Mouse (Mus musculus) neural tube, embryonic 14.5 days (tissue): ENCODE results near the gene Lpar5. TPM values are rescaled to one million over a fixed set of nuclear protein-coding genes. Genes with fewer than 3 reads are reported as not detected.
"Not testable (repeated sequence)": the region's sequence is repeated elsewhere in the genome, so short reads cannot be mapped to it uniquely, and the experiment has no call there.

Experiments used
- ATAC-seq: fragments of 200-750 bp; cut with Nextera tagmentation; 2 replicates; pipeline ENCODE4 v1.8.0; 2017; ENCODE audit warnings: low read depth, mild to moderate bottlenecking, moderate TSS enrichment, moderate library complexity
- H3K27ac ChIP-seq: fragments of 300-500 bp; sonication (generic); 2 replicates; pipeline ENCODE4 v1.5.1; 2014; ENCODE audit warnings: low read depth, mild to moderate bottlenecking, control low read depth, low read length, moderate library complexity, mixed read lengths
- H3K27me3 ChIP-seq: fragments of 300-500 bp; sonication (generic); 2 replicates; pipeline ENCODE4 v1.6.1; 2014; ENCODE audit warnings: low read length; ENCODE audit not compliant: control insufficient read depth, insufficient read depth
- H3K36me3 ChIP-seq: fragments of 300-500 bp; sonication (generic); 2 replicates; pipeline ENCODE4 v1.6.1; 2014; ENCODE audit warnings: low read length, mixed read lengths; ENCODE audit not compliant: control insufficient read depth, insufficient read depth
- H3K4me1 ChIP-seq: fragments of 300-500 bp; sonication (generic); 2 replicates; pipeline ENCODE4 v1.6.1; 2014; ENCODE audit warnings: low read length; ENCODE audit not compliant: control insufficient read depth, insufficient read depth
- H3K4me2 ChIP-seq: fragments of 300-500 bp; sonication (generic); 2 replicates; pipeline ENCODE4 v1.6.1; 2014; ENCODE audit warnings: mild to moderate bottlenecking, low read depth, low read length, control low read depth
- H3K4me3 ChIP-seq: fragments of 300-500 bp; sonication (generic); 2 replicates; pipeline ENCODE4 v1.5.1; 2014; ENCODE audit warnings: low read depth, low read length, control low read depth, mixed read lengths
- H3K9ac ChIP-seq: fragments of 300-500 bp; sonication (generic); replicated peaks from 2 replicates; pipeline ENCODE4 v1.6.1; 2014; ENCODE audit warnings: low read depth, mild to moderate bottlenecking, control low read depth, low read length, mixed read lengths
- H3K9me3 ChIP-seq: fragments of 300-500 bp; sonication (generic); 2 replicates; pipeline ENCODE4 v1.6.1; 2016; ENCODE audit warnings: low read length; ENCODE audit not compliant: control insufficient read depth
- WGBS: fragments of 180-500 bp; shearing (Covaris S2); extraction: QIAGEN DNeasy Blood & Tissue Kit; methylation state at CpG from one replicate; pipeline ENCODE4 v1.1.7; 2014; 5-methylcytosine and 5-hydroxymethylcytosine counted together
- polyA plus RNA-seq: library from polyadenylated mRNA; unstranded; fragments of >200 nt; fragmentation: Nextera tagmentation; extraction: Ambion mirVana; gene quantifications from 2 replicates; pipeline ENCODE4 v1.2.1, GENCODE M21; 2014

The Lpar5 gene
- polyA plus RNA-seq, 1 experiment from 2014 or later = 0.91 TPM

DNA sequence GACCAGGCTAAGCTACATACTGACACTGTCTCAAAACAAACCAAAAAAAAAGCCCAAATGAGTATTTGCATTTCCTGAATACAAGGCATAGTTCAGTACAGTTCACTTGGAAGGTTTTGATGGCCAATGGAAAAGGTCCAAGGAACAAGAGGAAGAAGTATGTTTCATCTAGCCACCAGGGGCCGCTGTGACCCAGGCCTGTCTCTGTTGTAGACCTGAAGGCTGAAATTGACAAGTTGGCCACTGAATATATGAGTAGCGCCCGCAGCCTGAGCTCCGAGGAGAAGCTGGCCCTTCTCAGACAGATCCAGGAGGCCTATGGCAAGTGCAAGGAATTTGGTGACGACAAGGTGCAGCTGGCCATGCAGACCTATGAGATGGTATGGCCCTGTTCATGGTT is 21.0 kb upstream of the Lpar5 start:
- H3K36me3 ChIP-seq = peaks cover 56% of the 10 kb centered on the region
- ATAC-seq = peak; percentile 44; the same call in 1 of the 2 replicates
- no peaks in the 10 kb centered on the region for H3K4me1 ChIP-seq
- H3K9ac ChIP-seq = no peak overlapping the region
- H3K27me3 ChIP-seq = no peaks in the 10 kb centered on the region
- 41% methylated on average over 5 of the region's 5 CpGs for WGBS
- H3K9me3 ChIP-seq = no peaks in the 10 kb centered on the region
- H3K4me3 ChIP-seq = no peak overlapping the region
- H3K27ac ChIP-seq = no peak overlapping the region
- H3K4me2 ChIP-seq = no peak overlapping the region

DNA sequence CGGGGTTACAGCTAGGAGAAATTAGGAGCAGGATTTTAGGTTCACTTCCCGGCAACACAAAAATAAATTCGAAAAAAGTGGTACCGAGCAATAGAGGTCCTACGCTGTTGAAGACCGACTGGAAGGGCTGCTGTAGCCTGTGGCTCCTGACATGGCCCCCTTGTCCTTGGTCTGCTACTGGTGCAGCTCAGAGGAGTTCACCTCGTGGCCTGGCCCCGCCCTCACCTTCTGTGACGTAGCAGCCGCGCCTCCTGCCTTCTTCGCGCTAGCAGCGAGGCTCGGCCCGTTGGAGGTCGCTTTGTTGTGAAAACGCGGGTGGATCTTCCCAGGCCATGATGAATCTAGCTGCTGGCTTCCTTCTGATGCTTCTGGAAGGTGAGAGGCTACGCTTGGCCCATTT is 18.0 kb upstream of the Lpar5 start, which contains the start of gene Acrbp:
Gene Acrbp, plus strand, starts transcription at position 12 of the 400 bp plus-strand sequence.
- 37% methylated on average over 20 of the region's 20 CpGs for WGBS
- Histone ChIP-seq H3K4me1 (no peaks in the 10 kb centered on the region), H3K4me2 (no peak within 1 kb of the TSS), H3K36me3 (peaks cover 73% of the 10 kb centered on the region), H3K27ac (no peak within 1 kb of the TSS), H3K9ac (no peak within 1 kb of the TSS), H3K9me3 (no peaks in the 10 kb centered on the region), H3K27me3 (no peaks in the 10 kb centered on the region), H3K4me3 (no peak within 1 kb of the TSS)
- 0 out of 2 replicates have a peak, but pooled peaks have one; percentile 32 for ATAC-seq

DNA sequence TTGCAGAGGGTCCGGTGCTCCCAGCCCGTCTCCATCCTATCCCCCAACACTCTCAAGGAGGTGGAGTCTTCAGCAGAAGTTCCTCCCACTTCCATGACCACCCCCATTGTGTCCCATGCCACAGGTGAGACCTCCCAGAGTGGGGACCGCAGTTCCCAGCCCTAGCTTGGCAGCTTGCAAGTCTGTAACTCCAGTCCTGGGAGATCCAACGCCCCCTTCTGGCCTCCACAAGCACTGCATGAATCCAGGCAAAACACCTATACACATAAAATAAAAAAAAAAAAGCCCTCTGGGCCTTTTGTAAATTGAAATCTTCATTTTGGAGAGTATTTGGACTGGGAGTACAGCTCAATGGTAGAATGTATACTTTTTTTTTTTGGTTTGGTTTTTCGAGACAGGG is 16.5 kb upstream of the Lpar5 start:
- no peak overlapping the region for H3K27ac ChIP-seq
- WGBS = 66% methylated on average over 5 of the region's 5 CpGs
- peaks cover 61% of the 10 kb centered on the region for H3K36me3 ChIP-seq
- H3K9ac ChIP-seq = no peak overlapping the region
- no peaks in the 10 kb centered on the region for H3K9me3 ChIP-seq
- H3K4me3 ChIP-seq = no peak overlapping the region
- H3K27me3 ChIP-seq = no peaks in the 10 kb centered on the region
- H3K4me2 ChIP-seq = no peak overlapping the region
- H3K4me1 ChIP-seq = no peaks in the 10 kb centered on the region
- ATAC-seq = no peak

DNA sequence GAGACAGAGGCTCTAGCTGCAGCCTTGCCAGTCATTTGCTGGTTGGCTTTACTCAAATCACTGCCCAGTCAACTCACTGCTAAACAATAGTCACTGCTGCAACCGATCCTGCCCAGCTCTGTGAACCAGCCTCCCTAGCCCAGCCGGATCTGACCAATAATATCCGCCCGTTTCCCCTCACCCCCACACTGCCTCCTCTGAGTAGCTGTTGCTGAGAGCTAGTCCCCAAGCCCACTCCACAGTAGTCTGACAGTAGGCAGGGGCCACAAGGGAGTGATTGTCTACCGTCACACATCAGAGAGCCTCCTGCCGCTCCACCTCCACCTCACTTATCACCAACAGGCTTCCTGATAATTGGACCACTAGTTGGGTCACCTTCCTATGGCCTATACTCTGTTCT is 6.2 kb upstream of the Lpar5 start:
- no peaks in the 10 kb centered on the region for H3K9me3 ChIP-seq
- no peak overlapping the region for H3K27ac ChIP-seq
- no peak overlapping the region for H3K4me3 ChIP-seq
- WGBS = 33% methylated on average over 6 of the region's 6 CpGs
- H3K4me2 ChIP-seq = no peak overlapping the region
- H3K9ac ChIP-seq = no peak overlapping the region
- ATAC-seq = peak; percentile 39; the same call in 1 of the 2 replicates
- no peaks in the 10 kb centered on the region for H3K36me3 ChIP-seq
- H3K4me1 ChIP-seq = no peaks in the 10 kb centered on the region
- no peaks in the 10 kb centered on the region for H3K27me3 ChIP-seq

DNA sequence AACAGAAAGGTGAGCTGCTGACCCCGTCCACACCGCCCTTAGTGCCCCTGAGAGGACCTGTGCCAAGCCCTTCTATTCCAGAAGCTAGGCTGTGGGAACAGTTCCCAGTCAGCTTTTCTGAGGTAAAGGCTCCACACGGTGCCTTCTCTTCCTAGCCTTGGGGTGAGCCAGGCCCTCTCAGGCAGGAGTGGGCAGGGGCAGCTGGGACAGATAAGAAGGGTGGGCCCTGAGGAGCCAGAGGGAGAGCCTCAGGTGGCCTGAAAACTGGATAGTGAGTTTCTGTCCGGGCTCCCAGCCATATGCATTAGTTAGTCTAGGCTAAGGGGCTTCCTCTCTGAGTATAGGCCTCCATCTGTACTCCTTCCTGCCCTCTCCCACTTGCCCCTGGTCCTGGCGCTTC is 5.2 kb upstream of the Lpar5 start:
- WGBS = 87% methylated on average over 5 of the region's 5 CpGs

DNA sequence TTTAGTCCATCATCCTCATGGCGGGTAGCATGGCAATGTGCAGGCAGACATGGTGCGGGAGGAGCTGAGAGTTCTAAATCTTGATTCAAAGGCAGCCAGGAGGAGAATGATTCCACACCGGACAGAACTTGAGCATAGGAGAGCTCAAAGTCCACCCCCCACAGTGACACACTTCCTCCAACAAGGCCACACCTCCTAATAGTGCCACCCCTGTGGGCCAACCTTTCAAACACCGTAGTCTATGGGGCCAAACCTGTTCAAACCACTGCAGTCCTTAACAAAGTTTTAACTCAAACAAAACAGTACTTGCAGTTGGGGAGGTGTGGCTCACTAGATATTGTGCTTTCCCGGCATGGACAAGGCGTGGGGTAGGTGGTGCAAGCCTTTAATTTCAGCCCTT is 3.8 kb upstream of the Lpar5 start:
- ATAC-seq = no peak

More for the DNA sequence above, 5.2 kb upstream of the Lpar5 start:
- no peak overlapping the region for H3K4me3 ChIP-seq
- H3K27ac ChIP-seq = no peak overlapping the region
- no peaks in the 10 kb centered on the region for H3K27me3 ChIP-seq
- H3K4me2 ChIP-seq = no peak overlapping the region
- H3K9me3 ChIP-seq = no peaks in the 10 kb centered on the region
- ATAC-seq = no peak
- no peaks in the 10 kb centered on the region for H3K4me1 ChIP-seq
- no peak overlapping the region for H3K9ac ChIP-seq
- no peaks in the 10 kb centered on the region for H3K36me3 ChIP-seq

DNA sequence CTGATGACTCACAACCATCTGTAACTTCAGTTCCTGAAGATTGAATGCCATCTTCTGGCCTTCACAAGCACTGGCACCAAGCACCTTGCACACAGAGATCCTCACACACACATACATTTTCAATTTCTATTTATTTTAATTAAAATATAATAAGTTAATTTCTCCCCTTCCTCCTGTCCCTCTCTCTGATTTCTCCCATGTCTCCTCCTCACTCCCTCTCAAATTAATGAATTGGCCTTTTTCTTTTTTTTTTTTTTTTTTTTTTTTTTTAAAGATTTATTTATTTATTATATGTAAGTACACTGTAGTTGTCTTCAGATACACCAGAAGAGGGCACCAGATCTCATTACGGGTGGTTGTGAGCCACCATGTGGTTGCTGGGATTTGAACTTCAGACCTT is 2.5 kb upstream of the Lpar5 start:
- H3K36me3 ChIP-seq, H3K4me3 ChIP-seq, H3K27me3 ChIP-seq, H3K4me2 ChIP-seq, ATAC-seq, H3K9ac ChIP-seq, H3K9me3 ChIP-seq, H3K27ac ChIP-seq, H3K4me1 ChIP-seq: not testable (repeated sequence)
- no CpG with 5 or more reads among the region's 1 CpGs for WGBS

More for the DNA sequence above, 3.8 kb upstream of the Lpar5 start:
- Histone ChIP-seq H3K4me2 (no peak overlapping the region), H3K27me3 (no peaks in the 10 kb centered on the region), H3K9me3 (no peaks in the 10 kb centered on the region), H3K4me3 (no peak overlapping the region), H3K9ac (no peak overlapping the region), H3K27ac (no peak overlapping the region), H3K4me1 (no peaks in the 10 kb centered on the region), H3K36me3 (no peaks in the 10 kb centered on the region)
- 86% methylated on average over 6 of the region's 6 CpGs for WGBS

DNA sequence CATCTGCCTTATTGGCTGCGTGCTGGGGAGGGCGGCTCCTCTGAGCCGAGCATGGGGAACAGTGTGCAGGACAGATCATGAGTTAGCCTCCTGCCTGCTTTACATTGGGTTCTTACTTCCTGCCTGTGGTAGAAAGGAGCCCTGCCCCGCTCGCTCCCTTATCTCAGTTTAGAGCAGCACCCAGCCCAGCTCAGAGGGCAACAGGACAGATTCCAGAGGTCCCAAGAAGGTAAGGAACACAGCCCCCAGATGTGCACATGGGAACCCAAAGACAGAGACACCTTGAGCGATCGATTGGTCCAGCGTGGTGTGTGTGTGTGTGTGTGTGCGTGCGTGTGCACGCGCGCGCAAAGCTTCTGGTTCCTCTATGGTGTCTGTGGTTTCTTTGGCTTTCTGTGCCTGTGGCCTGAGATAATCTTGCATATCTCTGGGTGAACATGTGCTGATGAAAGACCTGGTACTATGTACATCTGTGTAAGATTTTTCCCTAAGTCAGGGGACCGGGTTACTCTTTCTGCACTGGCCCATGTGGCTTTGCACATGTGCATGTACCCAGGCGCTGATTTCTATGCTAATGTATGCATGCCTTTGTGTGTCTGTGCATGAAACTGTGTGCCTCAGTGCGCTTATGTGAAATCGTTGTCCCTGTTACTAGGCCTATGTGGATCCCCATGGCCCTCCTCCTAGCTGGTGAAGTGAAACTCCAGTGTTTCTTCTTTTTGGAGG is 3.6 kb downstream of the Lpar5 start:
- Histone ChIP-seq H3K4me3 (no peak overlapping the region), H3K9ac (no peak overlapping the region), H3K27ac (peak overlapping the region; percentile 66), H3K4me2 (no peak overlapping the region), H3K9me3 (no peaks in the 10 kb centered on the region), H3K27me3 (no peaks in the 10 kb centered on the region), H3K4me1 (no peaks in the 10 kb centered on the region; the same call in 1 of the 2 replicates), H3K36me3 (no peaks in the 10 kb centered on the region)
- ATAC-seq = peak; percentile 80
- WGBS = 78% methylated on average over 18 of the region's 18 CpGs

DNA sequence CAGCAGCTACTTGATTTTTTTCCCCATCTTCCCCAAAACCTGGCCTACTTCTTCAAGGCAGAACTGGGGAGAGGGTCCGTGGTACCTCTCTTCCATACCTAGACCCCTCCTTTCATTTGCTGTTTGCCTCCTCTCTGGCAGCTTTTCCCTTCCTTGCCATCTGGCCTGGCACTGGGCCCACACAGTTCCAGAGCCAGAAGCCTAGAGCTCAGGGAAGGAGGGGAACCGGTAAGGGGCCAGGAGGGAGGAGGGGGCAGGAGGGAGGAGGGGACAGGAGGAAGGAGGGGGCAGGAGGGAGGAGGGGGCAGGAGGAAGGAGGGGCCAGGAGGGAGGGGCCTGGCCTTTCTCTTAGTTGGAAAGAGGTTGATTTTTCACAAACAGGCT is 4.2 kb downstream of the Lpar5 start:
- peak overlapping the region; percentile 66 for H3K27ac ChIP-seq
- no peaks in the 10 kb centered on the region for H3K9me3 ChIP-seq
- ATAC-seq = peak; percentile 86
- WGBS = 27% methylated on average over 2 of the region's 2 CpGs
- H3K27me3 ChIP-seq = no peaks in the 10 kb centered on the region
- no peaks in the 10 kb centered on the region; the same call in 1 of the 2 replicates for H3K4me1 ChIP-seq
- no peak overlapping the region for H3K4me2 ChIP-seq
- H3K36me3 ChIP-seq = no peaks in the 10 kb centered on the region
- no peak overlapping the region for H3K4me3 ChIP-seq
- no peak overlapping the region for H3K9ac ChIP-seq
